Mouse (Mus musculus) urinary bladder, postnatal 36 days (tissue): Measurements from ENCODE around the gene D630045J12Rik.

Experiments
- DNase-seq, 2 experiments: peaks; one replicate each; pipeline ENCODE4 v3.0.0; 2022; ENCODE audit warnings: low spot score in 2 of 2, mixed read lengths in 1 of 2

D630045J12Rik gene

DNA sequence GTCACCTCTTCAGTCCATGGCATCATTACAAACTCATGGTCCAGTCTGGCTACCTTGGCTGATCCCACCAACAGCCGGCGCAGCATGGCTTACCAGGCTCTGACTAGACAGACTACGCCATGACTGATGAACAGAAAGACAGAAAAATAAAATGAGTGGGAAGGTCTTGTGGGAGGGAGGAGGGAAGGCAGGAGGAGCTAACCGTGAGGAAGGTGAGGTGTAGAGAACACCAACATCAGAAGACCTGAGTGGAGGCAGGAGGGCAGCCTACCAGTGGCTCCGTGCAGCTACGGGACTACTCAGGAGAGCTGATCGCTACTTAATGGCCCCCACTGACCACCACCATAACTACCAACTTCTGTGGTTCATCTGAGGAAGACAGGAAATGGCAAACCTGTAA, 60.9 kb downstream of the D630045J12Rik start:
- DNase-seq = no peak

DNA sequence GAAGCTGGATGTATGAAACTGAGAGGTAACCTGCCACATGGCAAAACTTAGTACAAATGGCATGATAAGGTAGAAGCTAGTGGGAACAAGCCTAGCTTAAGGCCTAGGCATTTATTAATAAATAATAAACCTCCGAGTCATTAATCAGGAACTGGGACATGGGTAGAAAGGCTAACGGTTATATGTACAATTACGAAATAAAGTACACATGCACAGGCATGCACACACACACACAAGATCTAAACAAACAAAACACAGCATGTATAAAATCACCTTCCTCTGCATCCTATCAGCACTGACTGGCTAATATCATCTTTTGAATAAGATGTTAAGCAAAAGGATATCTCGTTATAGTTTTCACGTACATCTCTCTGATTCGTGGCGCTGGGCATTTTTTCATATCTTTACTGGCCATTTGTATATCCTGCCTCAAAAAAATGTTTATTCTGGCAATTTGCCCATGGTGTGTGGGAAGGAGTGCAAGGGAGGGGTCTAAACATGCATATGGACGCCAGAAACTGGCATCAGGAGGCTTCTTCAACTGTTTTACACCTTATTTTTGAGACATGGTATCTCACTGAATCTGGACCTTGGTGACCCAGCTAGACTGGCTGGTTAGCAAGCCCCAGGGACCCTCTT, 67.4 kb downstream of the D630045J12Rik start:
- no peak for DNase-seq

DNA sequence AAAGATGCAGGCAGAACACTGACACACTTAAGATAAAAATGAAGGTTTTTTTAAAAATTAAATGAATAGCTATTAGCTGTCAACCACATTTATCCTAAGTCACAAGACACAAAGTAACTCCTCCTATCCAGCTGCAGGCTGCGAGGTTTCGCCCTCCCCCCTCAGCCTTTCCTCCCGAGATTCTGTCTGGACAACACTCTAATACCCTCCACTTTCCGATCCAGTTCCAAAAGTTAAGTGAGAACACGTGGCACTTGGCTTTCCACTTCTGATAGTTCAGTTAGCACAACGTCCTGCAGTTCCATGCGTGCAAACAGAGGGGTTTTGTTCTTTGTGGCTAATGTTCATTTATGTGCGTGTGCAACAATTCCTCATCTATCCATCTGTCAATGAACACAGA, 69.0 kb downstream of the D630045J12Rik start:
- no peak for DNase-seq

DNA sequence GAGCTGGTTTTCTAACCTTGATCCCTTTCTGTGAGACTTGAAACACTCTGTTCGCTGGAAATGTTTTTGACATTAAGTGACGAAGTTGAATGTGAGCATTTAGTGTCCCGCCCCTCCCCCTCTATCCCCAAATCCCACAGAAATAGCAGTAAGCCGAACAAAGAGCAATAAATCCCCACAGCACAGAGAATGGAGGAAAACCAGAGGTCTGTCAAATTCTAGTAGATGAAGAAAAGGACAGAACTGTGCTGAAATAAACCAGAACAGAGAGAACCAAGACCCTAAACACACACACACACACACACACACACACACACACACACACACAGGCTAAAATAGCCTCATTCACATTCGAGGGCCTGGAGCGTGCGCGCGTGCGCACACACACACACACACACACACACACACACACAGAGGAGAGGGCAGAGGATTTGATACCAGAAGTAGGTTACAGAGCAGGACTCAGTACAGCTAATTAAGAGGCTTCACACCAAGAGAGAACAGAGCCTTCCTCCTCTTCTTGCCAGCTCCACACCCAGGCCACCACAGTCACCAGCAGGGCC, 72.0 kb downstream of the D630045J12Rik start:
- DNase-seq = no peak

DNA sequence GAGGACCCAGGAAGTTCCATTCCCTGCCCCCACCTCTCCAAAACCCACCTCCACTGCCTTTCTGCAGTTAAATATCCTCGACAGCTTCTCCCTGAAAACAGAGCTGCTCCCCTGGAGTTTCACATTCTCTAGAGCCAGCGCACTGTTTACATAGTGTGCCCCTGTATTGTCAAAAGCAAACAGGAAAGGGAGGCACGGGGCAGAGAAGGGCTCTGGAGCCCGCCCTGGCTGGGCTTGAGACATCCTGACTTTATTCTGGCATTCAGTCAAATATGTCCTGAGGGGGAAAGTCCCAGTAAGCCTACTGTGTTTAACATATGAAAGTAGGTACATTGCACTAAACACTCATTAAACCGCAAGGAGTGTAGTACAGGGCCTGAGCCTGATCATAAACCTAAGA, 73.1 kb downstream of the D630045J12Rik start:
- DNase-seq = no peak

DNA sequence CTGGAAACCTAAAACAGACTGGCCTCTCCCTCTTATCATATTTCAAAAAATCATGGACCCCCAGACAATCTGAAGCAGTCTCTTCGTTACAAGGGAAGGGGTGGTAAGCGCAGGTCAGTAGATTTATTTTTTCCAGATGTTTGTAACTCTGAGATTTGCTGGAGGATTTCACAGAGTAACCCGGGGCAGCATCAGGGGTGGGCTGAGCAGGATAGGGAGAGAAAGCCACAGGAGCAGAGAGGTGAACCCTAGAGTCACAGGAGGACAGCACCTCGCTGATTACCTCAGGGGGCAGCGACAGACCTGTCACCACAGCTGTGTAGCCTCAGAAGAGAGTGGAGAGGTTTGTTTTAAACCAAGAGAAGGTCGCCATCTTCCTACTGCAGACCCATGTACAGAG, 88.4 kb downstream of the D630045J12Rik start:
- no peak for DNase-seq

DNA sequence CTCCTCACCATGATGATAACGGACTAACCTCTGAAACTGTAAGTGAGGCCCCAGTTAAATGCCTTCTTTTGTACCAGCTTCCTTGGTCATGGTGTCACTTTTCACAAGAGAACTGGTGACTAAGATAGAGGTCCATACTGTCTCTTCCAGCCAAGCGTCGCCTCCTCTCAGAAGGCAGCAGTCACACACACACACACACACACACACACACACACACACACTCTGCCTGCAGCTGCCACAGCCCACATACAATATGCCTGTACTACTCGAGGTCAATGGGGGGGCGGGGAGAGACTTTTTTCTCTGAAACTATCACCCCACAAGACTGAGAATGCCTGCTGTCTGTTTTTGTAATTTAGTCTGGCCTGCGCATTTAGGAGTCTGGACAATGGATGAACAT, 89.1 kb downstream of the D630045J12Rik start:
- DNase-seq = no peak

DNA sequence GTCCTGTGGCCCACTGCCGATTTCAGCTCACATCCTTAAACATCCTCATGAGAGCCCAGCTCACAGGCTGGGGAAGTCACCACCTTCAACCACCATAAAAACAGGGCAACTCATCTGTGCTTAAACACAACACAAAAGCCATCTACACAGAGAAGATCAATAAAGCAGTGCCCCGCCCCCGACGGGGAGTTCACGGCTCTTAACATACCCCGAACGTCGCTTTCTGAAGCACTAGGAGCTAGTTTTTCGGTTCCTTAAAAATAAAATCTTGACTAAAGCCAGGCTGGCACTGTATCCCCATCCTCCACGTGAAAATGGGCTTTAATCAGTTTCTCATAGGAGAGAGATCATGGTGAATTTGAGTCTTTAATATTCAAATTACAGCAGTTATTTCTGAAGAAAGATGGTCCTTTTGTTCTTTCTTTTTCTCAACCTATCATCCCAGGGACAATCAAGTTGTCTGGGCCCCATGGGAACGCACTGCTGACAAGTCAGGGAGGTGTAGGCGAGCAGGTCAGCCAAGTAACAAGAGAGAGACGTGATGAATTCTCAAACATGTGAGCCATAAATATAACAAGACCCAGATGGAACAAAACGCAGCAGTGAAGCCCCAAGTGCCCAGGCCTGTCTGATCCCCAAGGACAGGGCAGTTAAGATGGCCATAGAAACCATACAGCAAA, 90.8 kb downstream of the D630045J12Rik start:
- no peak for DNase-seq

DNA sequence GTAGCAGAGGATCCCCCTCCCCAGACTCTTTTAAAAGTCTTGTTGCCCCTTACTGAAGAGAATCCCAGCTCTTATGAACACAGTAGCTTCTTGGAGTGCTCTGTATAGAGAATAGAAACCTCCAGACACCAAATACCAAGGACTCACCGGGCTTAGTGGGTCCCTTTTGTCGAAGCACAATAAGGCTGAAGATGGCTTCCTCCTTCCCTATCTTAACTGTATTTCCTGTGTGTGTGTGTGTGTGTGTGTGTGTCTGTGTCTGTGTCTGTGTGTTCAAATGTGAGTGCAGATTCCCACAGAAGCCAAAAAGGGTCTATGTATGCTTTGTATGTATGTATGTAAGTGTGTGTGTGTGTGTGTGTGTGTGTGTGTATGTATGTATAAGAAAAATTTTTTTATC, 93.3 kb downstream of the D630045J12Rik start:
- no peak for DNase-seq

DNA sequence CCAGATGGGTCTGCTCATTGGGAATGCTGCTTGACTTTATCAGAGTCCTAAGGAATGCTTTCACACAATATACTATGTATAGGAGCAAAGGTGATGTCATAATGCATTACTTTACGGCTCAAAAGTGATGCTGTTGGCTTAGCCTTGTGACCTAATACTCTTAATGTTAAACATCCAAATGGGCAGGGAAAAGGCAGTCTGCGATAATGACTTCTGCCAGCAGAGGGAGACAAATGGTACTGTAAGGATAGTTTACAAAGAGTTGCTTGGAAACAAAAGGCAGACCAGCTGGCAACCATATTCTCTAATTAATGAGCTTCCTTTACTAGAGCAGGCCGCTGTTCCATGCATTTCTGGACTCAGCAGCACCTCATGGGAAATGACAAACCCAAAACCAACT, 93.7 kb downstream of the D630045J12Rik start:
- DNase-seq = peak; percentile 81 to 82

DNA sequence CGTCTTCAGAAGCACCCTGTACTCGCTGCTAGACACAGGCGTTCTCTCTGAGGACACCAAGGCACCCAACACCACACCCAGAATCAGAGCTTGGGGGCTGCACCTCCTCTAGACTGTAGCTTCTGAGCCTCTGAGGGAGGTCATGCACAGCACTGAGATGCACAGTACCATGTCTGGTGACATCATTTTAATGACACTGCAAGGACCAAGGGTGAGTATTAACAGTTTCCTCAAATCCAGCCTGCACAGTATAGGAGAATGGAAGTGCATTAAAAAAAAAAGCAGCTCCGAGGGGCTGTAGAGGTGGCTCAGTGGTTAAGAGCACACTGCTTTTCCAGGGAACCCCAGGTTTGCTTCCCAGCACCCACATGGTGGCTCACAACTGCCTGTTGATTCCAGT, 94.2 kb downstream of the D630045J12Rik start:
- no peak for DNase-seq

DNA sequence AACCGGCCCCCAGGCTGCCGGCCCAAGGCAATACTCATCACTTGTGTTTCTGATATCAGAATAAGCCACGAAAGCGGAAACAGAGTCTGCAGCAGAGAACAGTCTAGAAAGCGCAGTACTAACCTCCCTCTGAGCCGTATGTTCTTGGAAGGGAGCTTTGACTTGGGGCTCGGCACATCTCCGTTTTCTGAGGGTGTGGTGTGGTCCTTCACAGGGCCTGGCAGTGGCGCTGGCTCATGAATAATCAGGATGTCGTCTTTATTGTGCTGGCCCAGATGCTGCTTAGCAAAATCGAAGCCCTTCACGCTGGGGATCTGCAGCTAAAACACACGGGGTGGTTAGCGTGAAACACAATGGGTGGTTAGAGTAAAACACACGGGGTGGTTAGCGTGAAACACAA, 95.9 kb downstream of the D630045J12Rik start:
- DNase-seq = no peak

DNA sequence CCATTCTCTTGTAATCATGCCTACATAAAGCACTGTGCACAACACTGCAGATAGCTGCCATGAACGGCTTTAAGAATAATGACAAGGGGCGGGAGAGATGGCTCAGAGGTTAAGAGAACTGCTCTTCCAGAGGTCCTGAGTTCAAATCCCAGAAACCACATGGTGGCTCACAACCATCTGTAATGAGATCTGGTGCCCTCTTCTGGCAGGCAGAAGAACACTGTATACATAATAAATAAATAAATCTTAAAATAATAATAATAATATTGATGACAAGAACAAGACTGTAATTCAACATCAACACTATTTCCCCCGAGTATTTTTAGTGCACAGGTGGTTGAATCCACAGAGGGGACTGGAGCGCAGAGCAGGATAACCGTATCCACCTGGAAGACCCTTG, 97.6 kb downstream of the D630045J12Rik start:
- no peak for DNase-seq

DNA sequence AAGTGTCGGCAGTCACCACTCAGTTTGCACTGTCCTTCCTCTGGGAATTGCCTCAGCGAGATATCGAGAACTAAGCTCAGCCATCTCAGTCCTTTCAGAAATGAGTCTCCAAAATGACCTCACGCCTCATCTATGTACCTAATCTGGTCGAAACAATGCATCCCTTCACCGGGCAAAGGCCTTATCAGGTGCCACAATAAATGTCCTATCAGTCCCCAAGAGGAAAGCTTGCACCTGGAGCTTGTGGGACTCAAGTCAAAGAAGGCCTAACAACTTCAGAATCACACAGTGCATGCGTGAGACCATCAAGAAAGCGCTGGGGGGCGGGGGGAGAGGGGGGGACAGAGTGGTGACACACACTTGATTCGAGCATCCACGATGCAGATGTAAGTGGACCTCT, 101.5 kb downstream of the D630045J12Rik start:
- no peak for DNase-seq

DNA sequence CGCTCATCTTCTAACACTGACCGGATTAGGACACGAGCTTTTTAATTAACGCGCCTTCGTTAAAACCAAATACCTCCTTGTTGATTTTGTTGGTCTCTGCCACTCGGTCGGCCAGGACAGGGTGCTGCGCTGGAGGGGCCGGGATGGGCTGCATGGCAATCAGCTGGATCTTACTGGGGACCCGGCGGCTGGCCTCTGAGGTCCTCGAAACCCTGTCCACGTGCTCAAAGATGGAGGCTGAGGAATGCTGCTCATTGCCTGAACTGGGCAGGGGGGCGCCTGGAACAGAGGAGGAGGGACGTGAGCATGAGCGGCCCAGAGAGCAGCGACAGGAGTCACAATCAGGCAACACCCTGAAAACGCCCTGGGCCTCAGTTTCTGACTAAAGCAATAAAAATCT, 104.3 kb downstream of the D630045J12Rik start:
- no peak for DNase-seq

DNA sequence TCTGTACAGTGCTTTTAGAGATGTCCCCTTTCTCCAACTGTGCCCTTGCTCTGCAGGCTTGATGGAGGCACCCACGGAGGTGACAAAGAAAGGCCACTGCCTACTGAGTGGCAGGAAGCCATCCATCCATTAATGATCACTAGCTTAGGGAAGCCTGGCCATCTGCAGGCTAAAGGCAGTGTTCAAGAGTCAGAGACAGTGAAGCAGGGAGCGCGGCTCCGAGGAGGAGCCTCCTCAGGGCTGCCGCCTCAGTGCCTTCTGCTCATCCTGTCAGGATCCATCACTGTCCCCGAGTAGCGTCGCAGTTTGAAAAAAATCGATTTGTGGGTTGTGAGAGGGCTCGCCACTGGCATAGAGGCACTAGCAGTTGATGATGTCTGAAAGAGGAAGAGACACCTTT, 105.2 kb downstream of the D630045J12Rik start:
- no peak for DNase-seq

DNA sequence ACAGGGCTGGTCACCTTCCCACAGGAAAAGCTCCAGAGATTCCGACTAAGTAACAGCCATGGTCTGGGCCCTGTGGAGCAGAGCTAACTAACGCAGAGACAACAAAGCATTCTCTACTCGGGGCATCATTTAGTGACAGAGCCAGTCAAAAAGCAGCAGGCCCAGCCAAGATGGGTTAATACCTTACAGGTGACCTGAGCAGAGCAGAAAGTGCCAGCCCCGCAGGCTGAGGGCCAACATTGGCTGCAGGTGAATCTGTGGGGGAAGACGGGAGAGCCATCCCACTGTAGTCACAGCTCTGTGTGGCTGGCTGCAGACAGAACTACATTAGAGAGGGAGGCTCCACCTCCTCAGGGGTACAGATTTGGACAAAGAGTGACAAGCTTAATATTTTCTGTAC, 106.5 kb downstream of the D630045J12Rik start:
- no peak for DNase-seq

DNA sequence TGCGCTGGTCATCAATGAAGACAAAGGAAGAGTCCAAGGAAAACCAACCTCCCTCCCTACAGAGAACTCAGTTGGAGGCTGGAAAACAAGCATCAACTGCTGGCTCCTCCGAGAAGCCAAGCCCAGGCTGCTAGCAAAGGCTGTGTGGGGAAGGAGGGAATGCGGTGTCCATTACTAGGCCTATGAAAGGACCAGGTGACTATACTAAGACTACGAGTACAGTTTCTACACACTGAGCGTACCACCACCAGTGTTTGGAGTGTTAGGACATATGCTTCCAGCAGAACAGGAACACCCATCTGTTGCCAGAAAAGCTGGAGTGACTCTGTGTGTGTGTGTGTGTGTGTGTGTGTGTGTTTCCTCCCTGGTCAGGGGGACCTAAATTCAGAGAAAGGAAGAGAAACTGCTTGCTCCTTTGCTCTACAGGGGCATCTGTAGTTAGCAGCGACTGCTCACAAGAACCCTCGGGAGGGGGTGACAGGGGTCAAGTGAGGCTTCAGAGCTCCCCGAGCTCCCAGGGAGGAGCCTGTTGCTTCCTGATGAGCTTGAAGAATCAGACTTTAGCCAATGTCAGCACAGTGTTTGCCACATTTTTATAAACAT, 108.2 kb downstream of the D630045J12Rik start:
- DNase-seq = no peak

DNA sequence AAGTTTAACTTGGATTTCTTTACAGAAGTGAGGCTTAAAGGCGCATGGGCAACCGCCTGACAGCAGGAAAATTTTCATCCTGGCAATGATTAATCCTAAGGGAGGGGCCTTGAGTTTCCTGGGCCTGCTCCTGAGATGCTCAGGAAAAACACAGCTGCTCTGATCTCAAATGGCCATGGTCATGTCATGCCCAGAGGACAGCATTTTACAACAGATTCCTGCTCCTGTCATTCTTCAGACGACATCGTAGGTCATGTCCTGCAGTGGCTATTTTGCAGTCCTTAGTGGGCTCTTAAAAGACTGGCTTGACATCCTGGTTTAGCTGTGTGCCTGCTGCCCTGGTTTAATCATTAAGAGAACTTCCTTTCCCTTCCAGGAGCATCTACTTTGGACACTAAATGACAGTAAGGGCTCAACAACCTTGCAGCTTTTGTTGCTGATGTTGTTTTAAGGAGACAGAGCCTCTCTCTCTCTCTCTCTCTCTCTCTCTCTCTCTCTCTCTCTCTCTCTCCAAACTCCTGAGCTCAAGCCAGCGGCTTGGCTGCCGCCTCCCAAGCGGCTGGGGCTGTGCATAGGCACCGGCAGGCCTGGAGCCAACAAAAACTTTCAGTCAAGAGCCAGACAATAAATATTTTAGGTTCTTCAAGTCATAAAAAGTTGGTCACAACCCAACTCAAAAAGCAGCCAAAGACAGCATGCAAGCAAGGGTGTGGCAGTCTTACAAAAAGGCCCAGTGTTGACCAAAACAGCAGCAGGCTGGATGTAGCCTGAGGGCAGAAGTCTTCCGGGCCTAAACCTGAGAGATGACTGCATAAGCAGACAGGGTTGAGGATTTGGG, 109.4 kb downstream of the D630045J12Rik start:
- DNase-seq = peak; percentile 62 to 82

DNA sequence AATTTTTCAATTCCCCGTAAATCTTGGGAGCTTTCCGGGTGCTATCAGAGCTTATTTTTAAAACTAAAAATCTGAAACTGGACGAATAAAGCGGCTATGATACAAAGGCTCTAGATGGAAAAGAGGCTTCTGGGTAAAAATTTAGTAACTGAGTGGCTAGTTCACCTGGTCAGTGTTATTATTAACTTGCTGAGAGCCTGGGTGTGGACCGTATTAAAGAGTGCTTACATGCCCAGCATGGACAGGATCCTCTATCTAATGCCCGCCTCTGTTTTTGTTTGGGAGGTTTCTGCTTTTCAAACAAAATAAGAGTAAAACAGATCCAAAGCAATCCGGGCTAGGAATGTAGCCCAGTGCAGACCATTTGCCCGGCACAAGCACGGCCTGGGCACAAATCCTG, 113.4 kb downstream of the D630045J12Rik start:
- DNase-seq = no peak

DNA sequence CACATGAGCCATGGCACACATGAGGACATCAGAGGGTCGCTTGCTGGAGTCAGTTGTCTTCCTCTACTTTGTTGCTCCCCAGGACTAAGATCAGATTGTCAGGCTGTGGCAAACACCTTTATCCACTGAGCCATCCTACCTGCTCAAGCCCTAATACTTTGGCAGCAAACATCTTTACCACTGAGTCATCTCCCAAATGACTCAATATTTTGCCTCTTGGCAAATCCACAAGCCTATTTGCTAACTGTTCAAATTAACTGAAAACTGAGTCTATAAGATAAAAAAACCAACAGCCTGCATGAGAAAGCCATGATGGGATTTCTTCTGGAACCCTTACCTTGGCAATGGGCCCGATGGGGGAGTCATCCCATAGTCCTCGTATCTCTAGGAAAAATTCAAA, 114.7 kb downstream of the D630045J12Rik start:
- no peak for DNase-seq
